Mouse (Mus musculus) embryonic facial prominence, embryonic 13.5 days (tissue): ENCODE data around the gene Cebpg. TPM values are rescaled to one million over a fixed set of nuclear protein-coding genes. Genes with fewer than 3 reads are reported as not detected.

ENCODE experiments used
- ATAC-seq: fragments of 200-750 bp; cut with Nextera tagmentation; 2 replicates; pipeline ENCODE4 v1.8.0; 2017; ENCODE audit warnings: low read depth; ENCODE audit not compliant: insufficient number of reproducible peaks, insufficient read depth, low FRiP score, low TSS enrichment
- H3K27ac ChIP-seq: fragments of 300-500 bp; sonication (generic); 2 replicates; pipeline ENCODE4 v1.5.1; 2015; ENCODE audit warnings: moderate library complexity, mild to moderate bottlenecking, inconsistent platforms
- H3K27me3 ChIP-seq: fragments of 300-500 bp; sonication (generic); 2 replicates; pipeline ENCODE4 v1.6.1; 2015; ENCODE audit warnings: mild to moderate bottlenecking, inconsistent platforms
- H3K36me3 ChIP-seq: fragments of 300-500 bp; sonication (generic); 2 replicates; pipeline ENCODE4 v1.6.1; 2015; ENCODE audit warnings: mild to moderate bottlenecking, inconsistent platforms
- H3K4me1 ChIP-seq: fragments of 300-500 bp; sonication (generic); 2 replicates; pipeline ENCODE4 v1.6.1; 2015; ENCODE audit warnings: inconsistent platforms
- H3K4me2 ChIP-seq: fragments of 300-500 bp; sonication (generic); 2 replicates; pipeline ENCODE4 v1.6.1; 2015; ENCODE audit warnings: moderate library complexity, mild to moderate bottlenecking, inconsistent platforms
- H3K4me3 ChIP-seq: fragments of 300-500 bp; sonication (generic); 2 replicates; pipeline ENCODE4 v1.5.1; 2015; ENCODE audit warnings: mild to moderate bottlenecking, inconsistent platforms
- H3K9ac ChIP-seq: fragments of 300-500 bp; sonication (generic); 2 replicates; pipeline ENCODE4 v1.6.1; 2015; ENCODE audit warnings: mild to moderate bottlenecking, inconsistent platforms
- H3K9me3 ChIP-seq: fragments of 300-500 bp; sonication (generic); 2 replicates; pipeline ENCODE4 v1.6.1; 2016; ENCODE audit warnings: inconsistent platforms
- WGBS: fragments of 180-500 bp; shearing (Covaris S2); methylation state at CpG from one replicate; pipeline ENCODE4 v1.1.7; 2015; ENCODE audit warnings: mixed read lengths; 5-methylcytosine and 5-hydroxymethylcytosine counted together
- polyA plus RNA-seq: library from polyadenylated mRNA; unstranded; fragments of >200 nt; fragmentation: Nextera tagmentation; extraction: Ambion mirVana; gene quantifications from 2 replicates; pipeline ENCODE4 v1.2.1, GENCODE M21; 2015

The Cebpg gene
- polyA plus RNA-seq, result 52.5 and 54.8 TPM in 2 replicates

DNA sequence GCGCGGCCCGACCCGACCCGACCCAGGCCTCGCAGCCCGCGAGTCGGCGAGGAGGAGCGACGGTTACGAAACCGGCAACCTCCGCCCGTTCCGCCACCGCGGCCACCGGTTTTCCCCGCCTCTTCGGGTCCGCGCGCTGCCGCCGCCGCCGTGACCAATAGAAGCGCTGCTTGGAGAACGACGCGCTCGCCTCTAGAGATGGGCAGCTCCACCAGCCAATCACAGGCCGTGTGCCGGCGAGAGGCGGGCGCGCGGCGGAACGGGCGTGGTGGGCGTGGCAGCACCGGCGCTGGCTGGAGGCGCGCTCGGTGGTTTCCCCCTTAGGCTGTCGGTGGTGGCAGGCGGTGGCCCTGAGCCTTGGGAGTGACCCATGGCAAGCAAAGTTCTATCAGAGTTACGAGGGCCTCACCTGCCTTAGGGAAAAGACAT, at the start of gene Cebpg:
TSS of gene Cebpg (minus strand) at position 138 of the 429 bp plus-strand sequence.
- 0% methylated on average over 49 of the region's 53 CpGs for WGBS
- peaks cover 16% of the 10 kb centered on the region for H3K4me1 ChIP-seq
- peak within 1 kb of the TSS; percentile 95 for H3K4me3 ChIP-seq
- no peaks in the 10 kb centered on the region for H3K9me3 ChIP-seq
- H3K36me3 ChIP-seq, result no peaks in the 10 kb centered on the region
- peak within 1 kb of the TSS; percentile 85 for H3K4me2 ChIP-seq
- peak within 1 kb of the TSS; percentile 94 for H3K9ac ChIP-seq
- peak; percentile 97 for ATAC-seq
- H3K27me3 ChIP-seq, result no peaks in the 10 kb centered on the region
- H3K27ac ChIP-seq, result peak within 1 kb of the TSS; percentile 82

- peaks cover 3% of the 10 kb centered on the region; the same call in 1 of the 2 replicates for H3K9me3 ChIP-seq
- no peak overlapping the region for H3K27ac ChIP-seq
- no peaks in the 10 kb centered on the region for H3K27me3 ChIP-seq
- no peaks in the 10 kb centered on the region; the same call in 1 of the 2 replicates for H3K4me1 ChIP-seq
- H3K36me3 ChIP-seq, result no peaks in the 10 kb centered on the region
- no peak for ATAC-seq
- H3K4me3 ChIP-seq, result no peak overlapping the region
- H3K9ac ChIP-seq, result no peak overlapping the region
- no peak overlapping the region for H3K4me2 ChIP-seq
- 92% methylated on average over 4 of the region's 4 CpGs for WGBS
Observed at GRCm38 (mm10) chr7:35099528-35099927, 43.2 kb upstream of the Cebpg start.

GRCm38 (mm10) chr7:35098777-35099176, 42.4 kb upstream of the Cebpg start:
- Histone ChIP-seq H3K27ac (no peak overlapping the region), H3K36me3 (no peaks in the 10 kb centered on the region), H3K4me1 (no peaks in the 10 kb centered on the region; the same call in 1 of the 2 replicates), H3K27me3 (no peaks in the 10 kb centered on the region), H3K9me3 (peaks cover 3% of the 10 kb centered on the region; the same call in 1 of the 2 replicates), H3K4me3 (no peak overlapping the region), H3K9ac (no peak overlapping the region), H3K4me2 (no peak overlapping the region)
- no peak for ATAC-seq
- WGBS, result 65% methylated on average over 4 of the region's 4 CpGs

GRCm38 (mm10) chr7:35094975-35095678, 38.8 kb upstream of the Cebpg start:
- 74% methylated on average over 9 of the region's 9 CpGs for WGBS
- H3K36me3 ChIP-seq, result no peaks in the 10 kb centered on the region
- ATAC-seq, result no peak
- no peaks in the 10 kb centered on the region for H3K27me3 ChIP-seq
- no peak overlapping the region for H3K4me2 ChIP-seq
- no peak overlapping the region for H3K27ac ChIP-seq
- no peaks in the 10 kb centered on the region for H3K9me3 ChIP-seq
- no peak overlapping the region for H3K4me3 ChIP-seq
- H3K9ac ChIP-seq, result no peak overlapping the region
- peaks cover 6% of the 10 kb centered on the region; the same call in 1 of the 2 replicates for H3K4me1 ChIP-seq

DNA sequence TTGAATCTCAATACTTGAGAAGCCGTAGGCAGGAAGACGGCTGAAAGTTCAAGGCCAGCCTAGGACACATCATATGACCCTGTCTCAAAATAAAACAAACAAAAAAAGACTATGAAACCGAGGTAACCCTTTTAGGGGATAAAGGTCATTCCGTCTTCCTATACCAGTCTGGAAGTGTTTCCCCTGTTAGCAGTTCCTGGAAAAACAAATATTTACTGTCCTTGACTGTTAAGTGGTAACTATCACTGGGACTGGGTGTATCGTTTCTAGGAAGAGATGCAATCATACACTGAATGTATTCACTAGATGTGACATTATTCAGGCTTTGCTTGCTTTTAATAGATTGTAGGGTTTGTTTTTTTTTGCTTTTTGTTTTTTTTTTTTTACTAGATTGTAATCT, 34.2 kb upstream of the Cebpg start:
- Histone ChIP-seq H3K4me1 (peaks cover 23% of the 10 kb centered on the region), H3K4me2 (no peak overlapping the region), H3K9ac (no peak overlapping the region), H3K27ac (no peak overlapping the region), H3K9me3 (no peaks in the 10 kb centered on the region), H3K36me3 (no peaks in the 10 kb centered on the region), H3K27me3 (0 out of 2 replicates have a peak, but pooled peaks cover 3% of the 10 kb centered on the region), H3K4me3 (no peak overlapping the region)
- no peak for ATAC-seq
- WGBS, result 74% methylated on average over 5 of the region's 5 CpGs

GRCm38 (mm10) chr7:35086271-35086861, 30.0 kb upstream of the Cebpg start:
- under 1% methylated on average over 21 of the region's 21 CpGs for WGBS
- H3K36me3 ChIP-seq, result no peaks in the 10 kb centered on the region
- peaks cover 44% of the 10 kb centered on the region for H3K4me1 ChIP-seq
- H3K9me3 ChIP-seq, result no peaks in the 10 kb centered on the region
- peak; percentile 56 for ATAC-seq
- 0 out of 2 replicates have a peak, but pooled peaks cover 3% of the 10 kb centered on the region for H3K27me3 ChIP-seq
- 0 out of 2 replicates have a peak overlapping the region, but pooled peaks have one; percentile 40 for H3K9ac ChIP-seq
- peak overlapping the region; percentile 78 for H3K27ac ChIP-seq
- peak overlapping the region; percentile 32 for H3K4me3 ChIP-seq
- peak overlapping the region; percentile 65 for H3K4me2 ChIP-seq

- ATAC-seq, result no peak
- no peak overlapping the region for H3K4me2 ChIP-seq
- peak overlapping the region; percentile 28; the same call in 1 of the 2 replicates for H3K27ac ChIP-seq
- 52% methylated on average over 12 of the region's 12 CpGs for WGBS
- H3K4me3 ChIP-seq, result no peak overlapping the region
- H3K9me3 ChIP-seq, result no peaks in the 10 kb centered on the region
- H3K27me3 ChIP-seq, result 0 out of 2 replicates have a peak, but pooled peaks cover 3% of the 10 kb centered on the region
- H3K4me1 ChIP-seq, result peaks cover 53% of the 10 kb centered on the region
- no peaks in the 10 kb centered on the region for H3K36me3 ChIP-seq
- no peak overlapping the region for H3K9ac ChIP-seq
Observed at GRCm38 (mm10) chr7:35084565-35085360, 28.4 kb upstream of the Cebpg start.

DNA sequence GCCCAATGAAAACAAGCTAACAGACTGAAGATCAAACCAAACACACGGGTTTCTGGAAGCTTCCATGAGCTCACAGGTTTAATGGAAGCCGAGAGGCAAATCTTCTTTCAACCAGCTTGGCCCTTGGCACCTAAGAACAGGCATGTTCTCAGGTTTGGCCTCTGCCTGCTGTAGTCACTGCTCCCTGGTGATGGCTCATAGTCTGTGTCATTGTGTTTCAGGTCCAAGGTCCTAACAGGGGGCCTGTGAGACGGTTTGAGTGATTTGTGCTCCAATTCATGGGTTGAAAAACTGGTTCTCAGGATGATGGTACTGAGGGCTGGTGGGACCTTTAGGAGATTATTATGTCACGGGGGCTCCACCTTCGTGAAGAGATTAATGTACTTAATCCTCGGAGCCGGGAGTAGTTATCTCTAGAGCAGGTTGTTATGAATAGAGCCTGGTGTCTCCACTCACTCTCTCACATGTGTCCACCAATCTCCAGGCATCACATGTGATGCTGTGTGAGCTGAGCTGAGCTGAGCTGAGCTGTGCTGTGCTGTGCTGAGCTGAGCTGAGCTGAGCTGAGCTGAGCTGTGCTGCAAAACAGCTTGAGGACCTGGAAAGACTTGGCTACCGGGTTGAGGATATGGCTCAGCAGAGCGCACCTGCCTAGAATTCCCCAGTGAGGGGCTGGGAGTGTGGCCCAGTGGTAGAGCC, 25.2 kb upstream of the Cebpg start:
- ATAC-seq, result no peak
- Histone ChIP-seq H3K4me3 (no peak overlapping the region), H3K36me3 (no peaks in the 10 kb centered on the region), H3K4me2 (peak overlapping the region; percentile 45), H3K9ac (peak overlapping the region; percentile 40; the same call in 1 of the 2 replicates), H3K27me3 (no peaks in the 10 kb centered on the region), H3K27ac (peak overlapping the region; percentile 85), H3K9me3 (no peaks in the 10 kb centered on the region), H3K4me1 (peaks cover 47% of the 10 kb centered on the region)
- 73% methylated on average over 9 of the region's 9 CpGs for WGBS

DNA sequence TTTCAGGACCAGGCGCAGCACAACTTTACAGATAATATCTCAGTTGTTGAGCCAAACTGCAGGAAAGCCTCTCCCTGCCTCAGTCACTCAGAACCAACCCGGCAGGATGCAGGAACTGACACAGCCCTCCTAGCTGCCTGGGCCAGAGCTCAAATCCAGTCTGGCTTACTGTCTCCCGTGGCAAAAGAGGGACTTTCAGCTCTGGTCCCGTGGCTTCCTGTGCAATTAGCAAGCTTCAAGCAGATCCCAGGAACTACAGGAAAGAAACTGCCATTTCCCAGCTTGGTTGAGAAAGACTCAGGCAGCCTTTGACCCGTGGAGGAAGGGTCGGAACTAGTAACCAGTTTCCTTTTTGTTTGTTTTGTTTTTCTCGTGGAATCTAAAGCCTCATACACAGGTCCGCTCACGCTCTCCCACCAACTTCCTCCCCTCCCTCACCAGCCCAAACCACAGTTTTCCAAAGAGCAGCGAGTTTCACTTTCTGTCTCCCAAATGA, 24.5 kb upstream of the Cebpg start:
- Histone ChIP-seq H3K36me3 (no peaks in the 10 kb centered on the region), H3K4me2 (peak overlapping the region; percentile 45), H3K27ac (peak overlapping the region; percentile 85), H3K4me3 (peak overlapping the region; percentile 3; the same call in 1 of the 2 replicates), H3K4me1 (peaks cover 43% of the 10 kb centered on the region), H3K9ac (peak overlapping the region; percentile 40; the same call in 1 of the 2 replicates), H3K27me3 (no peaks in the 10 kb centered on the region), H3K9me3 (no peaks in the 10 kb centered on the region)
- WGBS, result 15% methylated on average over 10 of the region's 10 CpGs
- no peak; the same call in 1 of the 2 replicates for ATAC-seq

DNA sequence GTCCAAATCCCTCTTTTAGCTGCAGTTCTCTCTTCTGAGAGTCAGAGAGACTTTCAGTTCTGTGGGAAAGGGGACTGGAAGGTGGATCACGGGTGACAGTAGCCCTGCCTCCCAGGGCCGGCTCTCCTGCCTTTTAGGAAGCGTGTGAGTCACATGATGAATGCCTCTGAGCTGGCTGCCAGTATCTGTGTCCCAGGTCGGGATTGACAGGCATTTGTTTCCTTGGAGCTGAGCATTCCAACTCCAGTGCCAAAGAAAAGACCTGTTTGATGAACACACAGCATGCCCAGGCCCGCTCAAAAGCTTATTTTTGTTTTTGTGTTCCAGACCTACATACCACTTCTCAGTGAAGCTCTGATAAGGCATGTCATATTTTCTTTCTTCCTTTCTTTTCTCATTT, 20.3 kb upstream of the Cebpg start:
- peak overlapping the region; percentile 33; the same call in 1 of the 2 replicates for H3K27ac ChIP-seq
- WGBS, result 43% methylated on average over 5 of the region's 5 CpGs
- no peak overlapping the region for H3K4me3 ChIP-seq
- no peaks in the 10 kb centered on the region for H3K36me3 ChIP-seq
- H3K9me3 ChIP-seq, result no peaks in the 10 kb centered on the region
- H3K4me1 ChIP-seq, result peaks cover 16% of the 10 kb centered on the region
- ATAC-seq, result no peak
- no peak overlapping the region for H3K9ac ChIP-seq
- H3K27me3 ChIP-seq, result no peaks in the 10 kb centered on the region
- H3K4me2 ChIP-seq, result no peak overlapping the region
